Mouse (Mus musculus) left cerebral cortex, postnatal 14 days (tissue): ENCODE measurements around the gene Grin2b. TPM values are rescaled to one million over a fixed set of nuclear protein-coding genes. Genes with fewer than 3 reads are reported as not detected.

Source experiments
- DNase-seq, 2 experiments: peaks; one replicate each; pipeline ENCODE4 v3.0.0; 2021 to 2022; ENCODE audit warnings: low spot score in 2 of 2, mixed read lengths in 1 of 2
- intact Hi-C: fragments of 180-260 bp; cut with DNase I; formaldehyde crosslinking; loops from one replicate; pipeline ENCODE4 v1.15.1; 2025
- total RNA-seq, 2 experiments: library from RNA; stranded (reverse); gene quantifications; 2 replicates each; pipeline ENCODE4 v1.2.3; 2021

Grin2b gene
- total RNA-seq, 2 experiments from 2014 or later, result 328 to 355 TPM

DNA sequence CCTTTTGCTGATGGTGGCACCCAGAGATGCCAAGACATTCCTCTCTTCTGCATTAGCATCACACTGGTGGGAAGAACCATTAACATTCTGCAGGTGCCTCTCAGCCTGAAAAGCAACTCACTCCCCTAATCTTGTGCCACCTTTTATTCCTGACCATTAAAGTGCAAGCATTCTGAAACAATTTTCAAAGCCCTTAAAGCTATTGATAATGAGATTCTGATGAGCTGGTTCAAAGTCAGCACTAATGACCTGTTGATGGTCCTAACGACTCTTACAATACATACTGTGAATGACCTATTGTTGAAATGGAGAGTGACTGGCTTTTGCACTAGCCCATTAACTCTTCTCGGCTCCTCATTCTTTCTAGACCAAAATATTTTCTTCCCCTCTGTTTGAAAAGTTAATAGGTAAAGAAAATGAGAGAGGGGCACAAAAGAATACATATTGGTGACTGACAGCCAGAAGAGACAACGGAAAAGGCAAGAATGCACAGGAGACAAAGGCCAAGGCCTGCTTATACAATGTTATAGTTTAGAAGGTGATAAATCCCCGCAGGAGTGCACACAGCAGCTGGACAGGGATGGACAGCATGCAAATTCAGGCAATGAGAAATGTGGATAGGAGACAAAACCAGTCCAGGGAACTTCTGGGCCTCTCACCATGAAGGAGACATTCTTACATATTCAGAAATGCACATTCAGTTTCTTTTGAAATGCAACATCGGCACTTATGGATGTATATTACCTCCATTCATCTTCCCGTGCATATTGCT lies 59.5 kb downstream of the Grin2b start:
- no peak for DNase-seq
- intact Hi-C loops, result loop anchor here (2.0 kb wide), 1 partner anchor 57 kb away; no protein-coding TSS in a partner anchor

DNA sequence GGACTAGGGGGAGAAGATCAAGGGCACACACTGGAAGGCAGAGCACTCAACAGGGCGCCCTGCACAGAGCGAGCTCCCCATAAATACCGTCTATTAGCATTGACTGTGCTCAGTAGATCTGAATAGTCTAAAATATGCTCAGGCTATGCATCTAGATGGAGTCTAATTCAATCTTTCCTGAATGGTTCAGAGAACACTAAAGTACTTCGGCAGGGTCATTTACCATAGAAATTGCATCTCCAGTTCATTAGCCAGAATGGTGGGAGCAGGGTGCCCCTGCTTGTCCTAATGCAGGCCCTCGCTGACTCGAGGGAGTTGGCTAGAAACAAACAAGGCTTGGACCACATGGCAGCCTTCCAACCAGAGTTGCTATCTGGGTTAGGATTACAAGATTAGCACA lies 64.1 kb downstream of the Grin2b start:
- intact Hi-C loops, result no loop called here
- peak in 1 of 2 experiments; percentile 29 for DNase-seq

- peak in 1 of 2 experiments; percentile 23 for DNase-seq
- intact Hi-C loops, result no loop called here
These were observed 64.8 kb downstream of the Grin2b start for GRCm38 (mm10) chr6:136108466-136108865.

GRCm38 (mm10) chr6:136105221-136105620 lies 68.1 kb downstream of the Grin2b start:
- DNase-seq, result no peak
- intact Hi-C loops, result no loop called here

- DNase-seq, result no peak
- intact Hi-C loops, result no loop called here
These were observed 73.1 kb downstream of the Grin2b start for GRCm38 (mm10) chr6:136100241-136100640.

GRCm38 (mm10) chr6:136096269-136096668 lies 77.0 kb downstream of the Grin2b start:
- intact Hi-C loops, result no loop called here
- no peak for DNase-seq

- intact Hi-C loops, result no loop called here
These were observed 93.1 kb downstream of the Grin2b start for GRCm38 (mm10) chr6:136079991-136080734.

DNA sequence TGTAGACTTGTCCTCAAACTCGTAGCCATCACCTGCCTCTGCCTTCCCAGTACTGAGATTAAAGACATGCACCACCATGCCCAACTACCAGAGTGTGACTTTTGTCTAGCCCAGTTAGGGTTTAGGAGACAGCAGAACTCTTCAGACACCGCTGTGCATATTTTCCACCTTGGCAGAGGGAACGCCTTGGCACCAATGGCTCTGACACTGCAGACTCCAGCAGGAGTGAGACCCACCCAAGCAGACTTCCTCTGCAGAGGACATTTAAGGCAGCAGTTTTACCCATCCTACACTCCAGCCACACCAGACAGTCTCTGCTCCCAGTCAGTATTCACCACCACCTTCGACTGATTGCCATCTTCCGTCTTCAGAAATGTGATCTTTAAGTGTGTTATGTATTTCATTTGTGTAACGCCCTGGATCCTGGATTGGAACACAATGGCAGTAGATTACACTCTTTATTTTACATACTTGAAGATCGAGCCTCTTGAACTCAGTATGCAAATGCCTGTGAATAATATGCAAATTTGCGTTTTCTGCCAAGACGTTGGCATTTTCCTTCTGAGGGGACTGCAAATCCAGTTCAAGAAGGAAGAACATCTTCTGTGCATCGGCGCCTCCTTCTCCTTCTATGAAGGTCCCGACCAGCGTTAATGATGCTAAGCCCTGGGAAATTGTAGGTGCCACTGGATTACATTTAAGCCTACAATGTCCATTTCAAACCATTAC lies 100.8 kb downstream of the Grin2b start:
- intact Hi-C loops, result no loop called here
- DNase-seq, result no peak

More at GRCm38 (mm10) chr6:136079991-136080734, 93.1 kb downstream of the Grin2b start:
- DNase-seq, result no peak

DNA sequence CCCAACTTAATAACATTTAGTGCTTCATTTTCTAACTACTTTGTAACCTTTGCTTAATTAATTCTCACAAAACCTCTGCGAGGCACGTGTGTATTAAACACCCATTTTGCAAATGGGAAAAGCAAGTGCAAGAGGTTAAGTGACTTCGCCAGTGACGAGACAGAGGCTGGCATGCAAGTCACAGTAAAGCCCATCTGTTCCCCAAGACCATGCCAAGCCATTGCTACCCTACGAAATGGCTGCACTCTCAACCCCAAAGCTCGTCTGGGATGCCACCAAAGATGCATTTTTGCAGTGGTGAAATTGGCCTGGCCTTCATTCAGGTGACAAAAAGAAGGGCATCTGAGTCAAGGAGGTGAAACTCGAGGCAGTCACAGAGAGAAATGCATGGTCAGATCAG lies 103.2 kb downstream of the Grin2b start:
- DNase-seq, result no peak
- intact Hi-C loops, result no loop called here

DNA sequence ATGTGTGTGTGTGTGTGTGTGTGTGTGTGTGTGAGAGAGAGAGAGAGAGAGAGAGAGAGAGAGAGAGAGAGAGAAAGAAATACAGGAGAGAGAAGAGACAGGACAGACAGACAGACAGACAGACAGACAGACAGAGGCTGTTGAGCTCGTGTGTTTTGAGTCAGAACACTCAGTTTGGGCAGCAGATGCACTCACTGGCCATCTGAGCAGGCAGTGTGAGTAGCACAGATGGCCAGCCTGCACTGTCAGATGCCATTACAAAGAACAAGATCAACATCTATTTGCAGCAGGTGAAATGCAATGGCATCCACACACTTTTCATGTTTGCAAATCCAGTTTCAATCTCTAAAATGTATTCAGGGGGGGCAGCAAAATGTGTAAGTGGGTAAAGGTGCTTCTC lies 120.0 kb downstream of the Grin2b start:
- no peak for DNase-seq
- intact Hi-C loops, result no loop called here

- no peak for DNase-seq
- intact Hi-C loops, result no loop called here
These were observed 123.0 kb downstream of the Grin2b start for GRCm38 (mm10) chr6:136050346-136050745.

DNA sequence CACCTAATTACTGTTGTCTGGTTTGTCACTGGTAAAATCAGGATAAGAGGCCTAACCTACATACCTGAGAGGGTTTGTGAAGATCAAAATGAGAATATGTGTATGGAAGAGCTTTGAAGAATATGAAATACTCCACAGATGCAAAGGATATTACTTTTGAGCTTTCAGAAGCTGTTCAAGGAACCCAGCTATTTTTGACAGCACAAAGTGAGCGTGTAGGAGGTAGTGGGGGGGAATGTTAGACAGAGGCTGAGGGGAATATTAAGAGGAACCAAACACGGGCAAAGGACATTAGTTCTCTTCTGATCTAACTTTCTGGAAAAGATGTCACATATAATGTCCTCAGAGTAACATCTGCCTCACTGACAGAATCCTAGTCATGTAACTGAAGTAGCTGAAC lies 125.2 kb downstream of the Grin2b start:
- DNase-seq, result no peak
- intact Hi-C loops, result no loop called here

DNA sequence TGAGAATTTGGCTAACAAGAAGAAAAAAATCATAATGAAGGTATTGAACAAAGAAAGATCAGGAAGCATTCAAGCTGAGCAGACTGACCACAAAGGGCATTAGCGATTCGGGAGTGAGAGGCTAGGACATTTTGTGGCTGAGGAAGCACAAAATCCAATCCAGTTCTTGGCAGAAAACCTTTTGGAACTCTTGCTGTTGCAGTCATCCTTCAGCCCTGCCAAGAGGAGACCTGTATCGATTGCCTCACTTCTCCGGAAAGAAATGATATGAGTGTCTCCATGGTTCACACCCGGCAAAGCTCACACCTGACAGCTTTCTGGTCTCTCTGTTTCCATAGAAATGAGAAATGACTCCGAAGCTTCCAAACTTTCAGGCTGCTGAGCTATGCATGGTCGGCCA lies 127.2 kb downstream of the Grin2b start:
- intact Hi-C loops, result no loop called here
- peak in 1 of 2 experiments; percentile 29 for DNase-seq

GRCm38 (mm10) chr6:136044461-136044860 lies 128.8 kb downstream of the Grin2b start:
- intact Hi-C loops, result no loop called here

GRCm38 (mm10) chr6:136042375-136042774 lies 130.9 kb downstream of the Grin2b start:
- no peak for DNase-seq
- intact Hi-C loops, result no loop called here

More at GRCm38 (mm10) chr6:136044461-136044860, 128.8 kb downstream of the Grin2b start:
- no peak for DNase-seq

DNA sequence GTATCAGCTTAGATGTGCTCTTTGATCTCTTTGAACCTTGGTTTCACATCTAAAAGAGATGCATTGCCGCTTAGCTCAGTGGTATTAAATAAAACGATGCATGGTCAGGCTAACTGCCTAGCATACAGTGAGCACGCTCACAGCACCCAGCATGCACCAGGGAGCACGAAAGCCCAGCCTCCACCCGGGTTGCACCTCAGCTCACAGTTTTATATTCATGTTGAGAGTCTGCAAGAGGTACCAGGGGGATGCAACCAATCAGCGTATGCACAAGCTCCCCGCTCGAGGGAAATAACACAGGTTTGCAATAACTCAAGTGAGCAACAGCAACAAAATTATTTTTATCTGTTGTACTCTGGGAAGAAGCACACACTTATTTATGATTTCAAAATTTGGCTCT lies 131.5 kb downstream of the Grin2b start:
- no peak for DNase-seq
- intact Hi-C loops, result no loop called here

DNA sequence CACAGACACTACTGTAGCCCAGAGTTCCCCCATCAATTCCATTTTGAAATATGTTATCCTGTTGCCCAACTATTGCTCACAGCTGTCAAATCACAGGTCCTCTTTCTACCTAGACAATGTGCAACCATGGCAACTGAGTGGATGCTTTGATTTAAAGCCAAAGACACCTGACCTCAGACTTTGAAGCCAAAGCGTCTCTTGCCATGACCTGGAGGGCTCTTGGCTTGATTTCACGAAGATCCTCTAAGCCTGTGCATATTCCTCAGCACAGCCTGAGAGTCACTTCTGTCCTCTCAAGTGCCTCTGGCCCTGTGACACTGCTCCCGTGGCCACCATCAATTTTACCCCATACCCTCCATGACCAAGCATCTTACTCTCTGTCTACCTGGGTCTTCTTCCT lies 132.4 kb downstream of the Grin2b start:
- DNase-seq, result no peak
- intact Hi-C loops, result no loop called here

DNA sequence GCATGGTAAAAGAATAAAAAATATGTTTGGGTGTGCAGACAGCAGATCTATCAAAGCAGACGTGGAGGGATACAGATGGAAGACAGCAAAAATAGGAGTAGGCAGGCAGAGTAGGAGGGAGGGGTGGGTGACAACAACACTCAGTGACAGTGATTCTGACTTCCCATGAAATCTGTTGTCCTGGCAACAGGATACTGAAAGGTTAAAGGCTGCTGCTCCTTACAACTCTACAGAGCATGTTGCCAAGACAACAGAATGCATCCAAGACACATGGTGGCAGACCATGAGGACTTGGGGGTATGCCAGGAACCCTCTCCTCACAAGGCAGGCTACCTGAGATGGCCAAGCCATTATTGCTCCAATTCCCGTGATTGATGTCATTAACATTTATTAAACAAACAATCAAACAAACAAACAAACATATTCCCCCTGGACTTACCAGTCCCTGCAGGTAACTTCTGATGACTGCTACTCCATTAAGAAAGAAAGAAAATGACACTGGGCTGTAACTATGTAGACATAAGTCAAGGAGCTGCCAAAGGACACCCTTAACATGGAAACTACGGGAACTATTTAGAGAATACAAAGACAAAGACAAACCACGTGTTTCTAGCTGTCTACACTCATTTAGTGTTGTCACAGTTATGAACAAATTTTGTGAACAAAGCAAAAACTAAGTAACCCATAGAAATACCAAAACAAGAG lies 143.9 kb downstream of the Grin2b start:
- intact Hi-C loops, result no loop called here
- DNase-seq, result no peak

DNA sequence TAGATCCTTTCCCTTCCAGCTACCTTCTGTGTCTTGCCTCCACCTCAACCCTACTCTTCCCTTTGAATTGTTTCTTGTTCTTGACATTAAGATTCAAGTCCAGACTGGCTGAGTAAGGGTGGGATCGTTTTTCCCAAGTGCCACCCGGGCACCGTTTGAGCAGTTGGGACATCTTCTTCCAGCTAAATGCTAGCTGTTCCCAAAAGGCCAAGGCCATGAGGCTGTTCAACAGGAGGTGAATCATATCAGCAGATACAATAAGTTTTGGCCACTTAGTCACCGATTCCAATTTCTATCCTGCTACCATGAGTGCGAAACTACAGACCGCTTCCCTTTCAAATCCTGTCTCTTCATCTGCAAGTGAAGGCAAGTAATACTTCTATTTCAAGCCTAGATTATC lies 146.4 kb downstream of the Grin2b start:
- no peak for DNase-seq
- intact Hi-C loops, result no loop called here

DNA sequence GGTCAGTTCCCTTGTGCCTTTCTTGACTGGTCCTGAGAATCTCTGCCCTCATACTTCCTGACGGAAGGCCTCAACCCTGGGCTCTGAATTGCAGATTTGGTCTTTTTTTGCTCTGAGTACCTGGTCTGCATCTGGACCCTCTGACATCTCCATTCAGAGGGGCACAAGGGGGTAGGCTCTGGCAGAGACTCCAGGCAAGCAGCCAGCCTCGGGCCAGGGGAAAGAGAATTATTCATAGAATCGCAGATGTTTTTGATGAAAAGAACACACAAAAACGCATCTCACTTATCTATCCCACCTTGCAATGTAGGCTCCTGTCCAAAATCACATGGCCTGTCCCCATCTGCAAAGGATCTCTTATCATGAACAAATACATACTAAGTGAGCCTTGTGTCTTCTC lies 147.5 kb downstream of the Grin2b start:
- intact Hi-C loops, result no loop called here
- DNase-seq, result no peak
